Mouse (Mus musculus) right cerebral cortex, postnatal 4 days (tissue): ENCODE results near the gene Gm28042.

ENCODE experiments used
- DNase-seq: peaks from one replicate; pipeline ENCODE4 v3.0.0-alpha.2; 2022

Gm28042 gene

DNA sequence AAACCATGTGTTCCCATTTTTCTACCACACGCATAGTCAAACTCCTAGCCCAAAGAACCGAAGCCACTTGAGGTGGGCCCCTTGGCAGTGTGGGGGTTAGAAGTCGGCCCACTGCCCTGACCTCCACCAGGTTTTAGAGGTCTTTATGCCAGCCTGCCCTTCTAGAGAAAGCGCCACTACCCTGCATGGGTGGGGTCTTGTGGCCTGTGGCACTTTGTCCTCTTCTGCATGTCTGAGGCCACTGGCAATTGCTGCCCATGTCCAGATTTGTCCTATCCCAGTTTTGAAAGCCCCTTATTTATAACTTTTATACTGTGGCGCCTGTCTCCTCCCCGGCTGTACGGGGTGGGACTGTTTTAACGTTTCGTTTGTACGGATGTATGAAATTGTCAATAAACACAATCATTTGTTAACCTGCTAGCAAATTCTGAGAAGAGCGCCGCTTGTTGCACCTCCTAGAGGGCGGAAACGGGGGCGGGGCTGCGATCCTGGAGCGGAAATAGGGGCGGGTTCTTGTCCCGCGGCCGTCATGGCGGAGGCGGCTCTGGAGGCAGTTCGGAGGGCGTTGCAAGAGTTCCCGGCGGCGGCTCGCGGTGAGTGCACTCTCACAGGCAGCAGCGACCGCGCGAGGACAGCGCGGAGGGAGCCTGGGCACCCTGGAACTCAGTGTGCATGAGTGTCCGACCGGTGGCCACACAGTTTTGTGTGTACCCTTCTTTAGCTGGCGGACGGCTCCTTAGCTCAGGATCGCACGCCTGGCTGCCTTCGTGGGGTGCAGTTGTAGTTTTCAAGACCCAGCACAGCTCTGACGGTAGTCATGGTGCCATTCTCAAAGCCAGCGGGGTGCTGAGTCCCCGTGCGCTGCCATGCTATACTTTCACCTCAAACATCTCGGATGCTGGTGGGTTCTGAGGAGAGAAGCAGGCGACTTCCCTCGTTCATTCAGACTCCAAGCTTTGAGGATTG is at the start of gene Gm28042, which contains the start of gene Jmjd7:
Gene Gm28042, plus strand, starts transcription at position 510 of the 966 bp plus-strand sequence.
Gene Jmjd7, plus strand, starts transcription at position 500 of the 966 bp plus-strand sequence.
- peak; percentile 91 for DNase-seq

DNA sequence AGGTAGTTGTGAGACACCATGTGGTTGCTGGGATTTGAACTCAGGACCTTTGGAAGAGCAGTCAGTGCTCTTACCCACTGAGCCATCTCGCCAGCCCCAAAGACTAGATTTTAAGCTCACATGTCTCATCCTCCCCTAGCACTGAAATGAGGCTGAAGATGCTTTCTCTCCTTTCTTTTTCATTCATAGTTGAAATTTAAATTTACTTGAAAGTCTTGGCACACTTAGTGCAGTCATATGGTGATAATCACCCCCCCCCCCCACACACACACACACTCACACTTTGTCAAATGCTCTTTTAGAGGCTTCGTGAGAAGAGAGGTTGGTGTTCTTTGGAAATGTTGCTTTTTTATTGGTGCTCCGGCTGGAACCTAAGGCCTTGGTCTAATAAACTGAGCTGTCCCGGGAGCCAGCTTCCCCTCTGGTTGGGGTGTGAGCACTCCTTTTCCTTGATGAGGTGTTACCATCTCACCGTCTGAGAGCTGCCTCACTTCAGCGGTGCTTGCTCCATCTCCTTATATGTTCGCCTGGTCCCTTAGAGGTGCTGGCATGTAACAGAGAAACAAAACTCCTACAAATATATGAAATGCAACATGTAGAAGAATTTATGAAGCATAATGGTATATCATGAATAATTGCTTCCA is 46.8 kb upstream of the Gm28042 start:
- DNase-seq, result no peak

DNA sequence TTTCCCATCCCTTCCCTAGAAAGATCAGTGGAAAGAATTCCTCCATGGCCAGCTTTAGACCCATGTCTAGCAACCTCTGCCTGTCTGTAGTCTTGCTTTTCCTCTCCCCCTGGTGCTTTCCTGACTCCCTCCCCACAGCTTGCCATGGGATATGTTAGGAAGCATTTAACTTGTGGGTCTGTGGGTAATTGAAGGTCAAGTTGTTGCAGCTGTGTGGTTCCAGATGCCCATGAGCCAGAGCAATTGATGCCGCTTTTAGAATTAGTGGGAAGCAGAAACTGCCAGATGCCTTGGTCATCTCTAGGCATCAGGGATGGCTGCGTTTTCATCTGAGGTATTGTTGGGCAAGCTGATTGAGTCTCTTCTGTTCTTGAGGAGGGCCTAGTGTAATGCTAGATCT is 45.7 kb upstream of the Gm28042 start:
- DNase-seq, result no peak

DNA sequence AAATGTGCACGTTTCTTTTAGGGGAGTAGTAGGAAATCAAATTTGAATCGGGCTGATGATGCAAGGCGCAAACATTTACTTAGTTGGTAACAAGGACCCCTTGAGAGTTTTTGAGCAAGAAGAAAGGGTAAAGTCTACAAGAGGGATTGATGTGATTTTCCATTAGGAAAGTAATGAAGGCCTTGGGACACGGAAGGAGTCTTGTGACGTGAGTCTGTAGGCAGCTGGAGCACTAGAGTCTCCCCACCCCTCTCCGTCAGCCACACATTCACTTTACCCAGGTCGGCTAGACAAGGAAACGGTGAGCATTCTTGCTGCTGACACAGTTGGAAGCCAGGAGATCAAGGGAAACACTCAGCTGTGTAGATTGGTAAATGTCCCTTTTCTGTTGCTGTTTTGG is 41.4 kb upstream of the Gm28042 start:
- no peak for DNase-seq

DNA sequence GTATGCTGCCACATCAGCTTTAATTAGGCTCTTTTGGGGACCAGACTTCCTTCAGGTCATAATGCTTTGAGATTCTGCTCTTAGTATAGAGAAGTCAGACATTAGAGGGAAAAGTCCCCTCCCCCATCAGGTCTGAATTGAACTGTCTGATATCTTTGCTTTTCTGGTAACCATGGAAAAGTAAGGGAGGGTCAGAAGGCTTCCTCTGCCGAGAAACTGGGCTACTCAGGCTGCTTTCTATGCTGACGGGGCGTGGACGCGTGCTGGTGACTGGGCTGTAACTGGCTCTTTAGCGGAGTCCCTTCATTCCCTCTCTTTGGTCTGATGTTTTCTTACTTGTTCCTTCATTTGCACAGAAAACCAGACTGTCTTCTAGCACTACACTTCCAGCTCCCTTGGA is 40.9 kb upstream of the Gm28042 start:
- no peak for DNase-seq

DNA sequence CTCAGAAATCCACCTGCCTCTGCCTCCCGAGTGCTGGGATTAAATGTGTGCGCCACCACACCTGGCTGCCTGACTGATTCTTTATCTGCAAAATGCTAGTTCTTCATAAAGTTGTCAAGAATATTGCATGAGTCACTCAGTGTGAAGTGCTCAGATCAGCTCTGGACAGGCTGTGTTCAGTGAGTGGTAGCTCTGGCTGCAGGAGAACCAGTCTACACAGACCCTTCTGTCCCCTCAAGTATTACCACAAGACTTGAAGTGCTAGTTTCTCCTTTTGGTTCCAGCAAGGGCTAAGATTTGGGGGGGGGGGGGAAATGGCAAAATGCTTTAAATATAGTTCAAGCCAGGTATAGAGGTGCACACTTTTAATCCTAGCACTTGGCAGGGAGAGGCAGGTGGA is 39.9 kb upstream of the Gm28042 start:
- DNase-seq, result no peak

DNA sequence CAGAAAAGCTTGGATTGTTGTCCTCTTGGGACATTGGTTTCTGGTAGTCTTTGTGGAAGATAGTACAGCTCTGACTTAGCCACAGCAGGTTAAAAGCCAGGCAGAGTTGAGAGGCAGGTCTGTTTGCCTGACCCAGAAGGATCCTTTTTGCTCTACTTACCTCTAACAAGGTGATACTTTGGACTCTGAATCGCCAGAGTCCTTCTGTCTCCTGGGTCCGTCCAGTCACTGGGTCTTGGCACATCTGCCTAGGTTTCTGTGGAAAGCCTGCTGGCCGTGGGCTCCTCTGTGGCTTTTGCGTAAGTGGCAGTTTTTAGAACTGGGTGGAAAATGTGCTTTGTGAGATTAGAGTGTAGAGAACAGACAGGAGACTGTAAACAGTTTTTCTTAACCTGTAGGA is 38.3 kb upstream of the Gm28042 start:
- DNase-seq, result no peak

DNA sequence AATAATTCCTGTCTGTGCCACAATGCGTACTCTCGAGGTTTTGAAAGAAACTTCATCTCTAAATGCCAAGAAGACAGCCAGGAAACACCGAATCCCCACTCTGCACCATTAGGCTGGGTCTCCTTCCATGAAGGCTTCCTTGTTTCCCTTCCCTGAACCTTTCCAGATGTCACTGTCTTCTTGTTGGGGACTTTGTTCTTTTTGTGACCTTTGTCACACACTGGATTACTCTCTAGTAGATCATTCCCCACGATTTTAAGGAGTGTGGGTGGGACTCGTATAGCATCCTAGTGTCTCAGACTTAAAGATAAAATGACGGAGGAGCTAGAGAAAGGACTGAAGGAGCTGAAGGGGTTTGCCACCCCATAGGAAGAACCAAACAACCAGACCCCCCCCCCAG is 36.4 kb upstream of the Gm28042 start:
- DNase-seq, result no peak

DNA sequence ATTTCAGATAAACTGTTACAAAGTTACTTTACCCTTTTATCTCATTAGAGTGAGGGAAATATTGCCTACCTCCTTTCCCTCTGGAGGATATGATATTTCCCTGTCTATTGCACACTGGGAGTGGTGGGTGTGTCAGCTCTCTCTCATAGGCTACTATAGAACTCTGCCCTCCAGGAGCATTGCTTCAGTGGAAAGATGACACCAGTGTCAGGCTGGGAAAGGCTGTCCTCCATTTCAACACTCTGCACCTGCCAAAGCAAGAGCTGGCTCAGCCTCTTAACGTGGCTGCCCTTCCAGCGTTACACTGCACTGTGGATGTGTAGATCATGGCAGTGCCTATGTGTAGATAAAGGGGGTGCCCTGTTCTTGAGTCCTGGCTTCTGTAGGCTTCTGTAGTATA is 34.9 kb upstream of the Gm28042 start:
- DNase-seq, result no peak

DNA sequence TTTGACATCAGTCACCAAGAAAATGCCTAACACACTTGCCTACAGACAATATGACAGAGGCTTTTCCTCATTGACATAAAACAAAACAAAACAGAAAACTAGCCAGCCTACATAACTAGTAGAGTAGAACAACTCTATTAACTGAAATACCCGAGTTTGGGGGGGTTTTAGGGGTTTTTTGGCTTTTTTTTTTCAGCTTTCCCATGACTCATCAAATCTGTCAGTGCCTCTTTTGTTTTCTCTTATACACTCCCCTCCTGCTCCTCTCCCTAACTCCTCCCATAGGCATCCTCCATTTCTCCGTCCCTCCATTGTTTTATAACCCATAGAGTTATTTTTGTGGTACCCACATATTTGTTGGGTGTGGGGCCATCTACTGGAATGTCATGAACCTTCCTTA is 33.8 kb upstream of the Gm28042 start:
- DNase-seq, result no peak

DNA sequence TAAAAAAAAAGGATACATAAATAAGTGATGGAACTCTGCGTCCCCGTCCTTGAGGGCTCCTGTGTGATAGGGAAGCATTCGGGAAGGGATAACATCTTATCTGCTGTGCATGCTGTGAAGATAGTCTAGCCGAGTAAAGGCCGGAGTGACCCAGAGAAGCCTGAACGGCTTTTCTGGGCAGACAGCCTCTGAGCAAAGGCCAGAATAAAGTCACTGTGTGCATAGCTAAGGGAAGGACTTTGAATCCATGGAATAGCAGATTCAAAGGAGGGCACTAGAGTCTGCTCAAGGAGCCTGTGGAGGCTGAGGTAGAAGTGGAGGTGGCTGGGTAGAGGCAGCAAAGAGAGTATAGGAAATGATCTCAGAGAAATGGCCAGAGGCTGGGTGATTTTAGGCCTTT is 32.5 kb upstream of the Gm28042 start:
- DNase-seq, result no peak

DNA sequence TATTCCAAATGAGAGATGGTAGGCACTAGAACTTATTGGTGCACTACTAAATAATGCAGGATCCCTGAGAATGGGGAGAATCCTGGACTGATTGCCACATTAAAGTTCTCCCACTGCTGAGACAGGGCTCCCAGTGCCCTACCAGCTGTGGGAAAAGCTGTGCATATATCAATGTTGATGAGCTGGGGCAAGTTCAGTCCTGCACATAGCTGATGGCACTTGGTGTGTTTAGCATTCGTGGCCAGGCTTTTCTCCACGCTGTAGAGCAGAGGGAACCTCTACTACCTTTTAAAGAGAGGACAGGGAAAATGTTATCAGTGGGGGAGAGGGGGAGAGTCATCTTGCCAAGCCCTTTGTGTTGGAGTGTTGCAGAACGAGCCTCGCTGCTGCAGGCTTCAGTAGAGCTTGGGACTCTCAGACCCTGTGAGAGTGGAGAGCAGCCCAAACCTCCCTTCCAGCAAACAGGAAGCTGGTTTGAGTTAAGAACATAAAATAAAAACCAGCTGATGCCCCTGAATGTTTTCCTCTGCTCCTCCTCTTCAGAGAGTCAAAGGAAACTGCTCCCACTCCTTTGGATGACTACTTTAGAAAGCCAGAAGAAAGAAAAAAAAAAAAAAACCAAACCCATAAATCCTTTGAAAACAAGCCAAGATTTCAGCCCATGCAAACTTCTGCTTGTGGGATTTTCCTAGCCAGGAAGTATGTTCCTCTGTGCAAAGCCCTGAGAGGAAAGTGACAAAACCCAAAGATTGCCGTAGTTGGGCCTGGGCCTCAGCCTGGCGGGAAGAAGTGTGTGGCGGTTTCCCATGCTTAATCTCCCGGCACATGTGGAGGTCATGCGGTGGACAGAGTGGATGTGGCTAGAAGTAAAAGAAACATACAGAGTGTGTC is 31.7 kb upstream of the Gm28042 start:
- no peak for DNase-seq

DNA sequence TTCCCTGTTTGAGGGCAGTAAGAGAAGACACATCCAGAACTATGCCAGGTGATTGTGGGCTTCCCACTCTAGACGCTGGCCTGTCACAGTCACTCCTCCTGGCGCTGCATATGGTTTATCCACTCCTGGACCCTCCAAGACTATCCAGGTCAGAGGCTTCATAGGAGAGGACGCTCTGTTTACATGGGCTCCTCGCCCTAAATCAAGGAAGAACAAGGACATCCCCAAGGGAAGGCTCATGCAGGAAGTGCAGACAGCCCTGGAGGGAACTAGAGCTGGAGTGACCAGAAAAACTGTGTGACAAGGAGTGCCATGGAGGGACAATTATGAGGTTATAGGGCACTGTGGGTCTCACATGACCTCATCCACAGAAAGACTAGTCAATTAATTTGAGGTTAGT is 29.9 kb upstream of the Gm28042 start:
- DNase-seq, result no peak

DNA sequence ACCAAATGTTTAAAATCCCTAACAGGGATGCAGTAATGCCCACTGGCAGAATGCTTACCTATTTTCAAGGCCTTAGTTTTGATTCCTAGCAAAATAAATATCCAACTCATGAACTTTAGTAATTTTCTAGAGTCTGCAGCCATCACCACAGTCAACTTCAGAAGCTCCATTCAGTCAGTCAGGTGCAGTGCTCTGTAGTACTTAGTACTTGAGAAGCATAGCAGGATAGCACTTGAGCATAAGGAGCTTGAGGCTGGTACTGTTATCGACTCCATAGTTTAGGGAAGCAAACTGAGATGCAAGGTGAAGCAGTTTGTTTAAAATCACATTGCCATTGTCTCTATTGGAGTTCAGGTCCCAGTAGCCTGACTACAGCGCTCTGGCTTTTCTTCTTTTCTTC is 27.6 kb upstream of the Gm28042 start:
- no peak for DNase-seq

DNA sequence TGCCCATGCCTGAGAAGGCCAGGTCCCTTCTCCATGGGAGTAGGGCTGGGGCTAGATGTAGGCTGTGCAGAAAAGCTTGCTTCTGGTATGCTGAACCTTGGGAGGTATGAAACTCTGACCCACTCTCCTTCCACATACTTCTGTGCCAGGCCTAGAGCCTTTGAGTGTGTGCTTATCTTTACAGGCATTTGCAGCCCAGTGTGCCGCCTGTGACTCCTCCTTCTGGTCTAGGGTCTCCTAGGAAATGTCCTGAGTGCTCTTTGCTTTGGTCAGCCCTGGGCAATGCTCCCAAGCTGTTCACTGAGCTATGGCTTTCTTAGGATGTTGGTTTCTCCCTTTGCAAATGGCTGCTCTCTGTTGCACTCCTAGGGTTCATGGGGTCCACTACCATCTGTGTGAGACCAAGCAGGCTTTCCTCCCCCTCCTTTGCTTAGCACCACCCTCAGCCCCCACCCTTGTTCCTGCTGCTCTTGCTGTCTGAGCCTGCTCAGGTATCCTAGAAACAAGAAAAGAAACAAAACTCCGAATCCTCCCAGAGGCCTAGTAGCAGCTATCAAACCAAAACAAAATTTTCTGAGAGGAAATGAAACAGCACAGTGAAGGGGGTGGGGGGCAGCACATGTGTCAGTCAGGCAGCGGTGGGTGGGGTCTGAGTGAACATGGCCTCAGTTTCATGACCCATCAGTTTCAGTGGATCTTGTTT is 26.3 kb upstream of the Gm28042 start:
- DNase-seq, result no peak

DNA sequence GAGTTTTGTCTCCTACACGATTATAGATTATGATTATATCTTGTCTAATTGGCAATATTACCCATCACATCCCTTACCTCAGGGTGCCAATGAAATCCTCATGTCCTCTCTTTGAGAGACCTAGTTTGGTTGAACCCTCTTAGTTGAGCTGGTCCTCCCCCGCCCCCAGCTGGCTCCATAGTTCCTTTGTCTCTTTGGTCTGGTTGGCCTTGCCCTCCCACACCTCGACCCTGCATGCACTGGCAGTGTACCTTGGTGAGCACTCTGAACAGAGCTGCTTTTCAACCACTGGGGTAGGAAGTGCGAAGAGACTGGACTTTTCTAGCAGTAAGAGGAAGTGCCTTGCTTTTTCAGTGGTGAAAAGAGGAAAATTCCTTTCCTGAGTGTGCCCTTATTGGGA is 25.3 kb upstream of the Gm28042 start:
- no peak for DNase-seq

DNA sequence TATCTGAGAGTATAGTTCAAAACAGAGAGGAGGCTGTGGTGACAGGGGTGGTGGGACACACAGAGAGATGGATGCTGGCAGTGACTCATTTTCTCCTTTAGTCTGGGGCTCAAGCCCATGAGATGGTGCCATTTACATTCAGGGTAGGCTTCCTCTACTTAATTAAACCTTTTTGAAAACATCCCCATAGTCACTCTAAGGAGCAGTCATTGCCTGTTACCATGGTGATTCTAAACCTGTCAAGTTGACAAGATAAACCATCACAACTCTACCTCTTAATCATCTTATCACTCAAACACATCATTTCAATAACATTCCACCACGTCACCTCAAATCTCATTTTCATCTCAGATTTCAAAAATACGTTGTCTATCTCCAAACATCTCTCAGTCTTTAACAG is 23.3 kb upstream of the Gm28042 start:
- DNase-seq, result no peak

DNA sequence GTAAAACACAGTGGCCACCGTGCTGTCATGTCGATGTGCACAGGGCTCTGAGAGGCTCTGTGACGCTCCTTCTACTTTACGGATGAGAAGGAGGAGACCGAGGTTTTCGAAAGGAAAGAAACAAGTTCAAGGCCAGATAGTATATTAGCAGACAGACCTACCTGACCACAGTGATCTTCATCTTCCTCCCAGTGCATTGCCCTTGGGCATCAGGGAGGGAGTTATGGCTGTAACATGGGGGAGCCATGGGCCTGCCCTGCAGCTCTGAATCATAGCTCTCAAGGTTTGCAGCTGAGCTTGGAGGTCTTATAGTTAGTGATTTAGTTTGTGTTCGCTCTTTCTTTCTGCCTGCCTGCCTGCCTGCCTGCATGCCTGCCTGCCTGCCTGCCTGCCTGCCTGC is 20.6 kb upstream of the Gm28042 start:
- no peak for DNase-seq

DNA sequence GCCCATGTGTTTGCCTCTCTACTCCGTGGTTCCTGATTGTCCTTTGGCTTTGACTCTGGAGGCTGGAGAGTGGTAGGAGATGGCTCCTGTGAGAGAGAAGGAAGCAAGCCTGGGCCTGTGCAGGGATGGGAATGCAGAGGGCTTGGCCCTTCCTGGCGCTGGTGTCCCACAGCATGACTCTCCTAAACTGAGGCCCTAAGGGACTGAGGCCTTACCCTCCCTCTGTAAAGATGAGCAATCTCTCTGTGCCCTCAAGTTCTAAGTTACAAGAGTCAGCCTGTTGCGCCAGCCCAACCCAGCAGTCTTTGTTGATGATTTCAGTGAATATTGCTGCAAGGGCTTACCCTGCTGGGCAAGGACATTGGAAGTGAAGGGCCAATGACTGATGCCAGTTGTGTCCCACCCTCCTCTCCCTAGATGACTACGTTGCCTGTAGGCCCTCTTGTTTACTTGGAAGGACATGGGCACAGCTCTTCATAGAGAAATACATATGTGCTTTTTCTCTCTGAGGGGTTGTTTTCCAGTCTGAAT is 19.5 kb upstream of the Gm28042 start:
- DNase-seq, result no peak

DNA sequence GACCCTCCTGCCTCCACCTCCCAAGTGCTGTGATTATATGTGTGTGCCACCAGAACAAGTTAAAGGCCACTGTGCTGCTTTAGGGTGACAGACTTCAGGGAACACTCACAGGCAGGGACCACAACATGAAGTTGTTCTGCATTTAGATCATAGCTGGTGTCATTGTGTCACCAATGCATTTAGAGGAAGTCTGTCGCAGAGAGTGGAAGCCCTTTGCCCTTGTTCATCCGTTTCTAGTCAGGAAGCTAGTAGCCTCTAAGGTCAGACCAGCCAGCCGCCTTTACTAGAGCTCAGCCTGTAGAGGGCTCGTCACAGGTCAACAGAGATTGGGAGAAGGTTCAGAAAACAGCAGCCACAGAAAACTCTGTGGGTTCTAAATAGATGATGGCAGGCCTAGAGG is 18.6 kb upstream of the Gm28042 start:
- DNase-seq, result no peak

DNA sequence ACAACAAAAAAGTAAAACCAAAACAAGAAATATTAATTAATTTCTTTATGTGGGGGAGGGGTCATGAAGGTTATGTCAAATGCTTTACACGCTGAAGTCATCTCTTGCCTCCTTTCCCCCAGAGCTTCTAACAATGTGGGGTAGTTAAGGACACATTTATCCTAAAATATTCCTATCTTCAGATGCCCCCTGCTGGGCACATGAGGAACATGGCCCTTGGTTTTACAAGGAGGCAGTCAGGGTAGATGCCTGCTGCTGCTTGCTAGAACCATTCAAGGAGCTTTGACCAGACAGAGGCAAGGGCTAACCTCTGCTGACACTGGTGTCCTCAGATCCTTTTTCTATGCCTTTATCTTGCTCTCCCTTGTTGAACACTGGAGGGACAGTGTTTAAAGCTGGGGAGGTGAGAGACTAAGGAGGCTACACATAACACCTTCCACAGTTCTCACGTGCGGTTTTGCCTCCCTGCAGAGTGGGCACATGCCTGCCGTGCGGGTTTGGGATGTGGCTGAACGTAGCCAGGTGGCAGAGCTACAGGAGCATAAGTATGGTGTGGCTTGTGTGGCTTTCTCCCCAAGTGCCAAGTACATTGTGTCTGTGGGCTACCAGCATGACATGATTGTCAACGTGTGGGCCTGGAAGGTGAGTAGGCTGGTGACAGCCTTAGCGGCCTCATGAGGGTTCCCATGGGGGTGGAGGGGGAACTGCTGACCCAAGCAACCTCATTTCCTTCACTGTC is 15.7 kb upstream of the Gm28042 start:
- DNase-seq, result peak; percentile 54

DNA sequence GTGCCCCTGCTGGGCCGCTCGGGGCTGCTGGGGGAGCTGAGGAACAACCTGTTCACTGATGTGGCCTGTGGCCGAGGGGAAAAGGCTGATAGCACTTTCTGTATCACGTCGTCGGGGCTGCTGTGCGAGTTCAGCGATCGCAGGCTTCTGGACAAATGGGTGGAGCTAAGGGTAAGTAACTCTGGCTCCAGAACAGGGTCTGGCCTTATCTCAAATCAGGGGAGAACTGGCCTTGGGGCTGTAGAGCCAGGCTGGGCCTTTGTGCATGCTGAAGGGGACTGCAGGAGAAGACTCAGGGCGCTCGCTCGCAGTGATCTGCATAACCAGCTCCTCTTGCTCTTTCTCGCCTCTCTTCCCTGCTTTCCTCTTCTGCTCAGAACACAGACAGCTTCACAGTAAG is 14.4 kb upstream of the Gm28042 start:
- no peak for DNase-seq
